Mouse (Mus musculus): ENCODE measurements around the gene Uhrf1bp1l.

DNA sequence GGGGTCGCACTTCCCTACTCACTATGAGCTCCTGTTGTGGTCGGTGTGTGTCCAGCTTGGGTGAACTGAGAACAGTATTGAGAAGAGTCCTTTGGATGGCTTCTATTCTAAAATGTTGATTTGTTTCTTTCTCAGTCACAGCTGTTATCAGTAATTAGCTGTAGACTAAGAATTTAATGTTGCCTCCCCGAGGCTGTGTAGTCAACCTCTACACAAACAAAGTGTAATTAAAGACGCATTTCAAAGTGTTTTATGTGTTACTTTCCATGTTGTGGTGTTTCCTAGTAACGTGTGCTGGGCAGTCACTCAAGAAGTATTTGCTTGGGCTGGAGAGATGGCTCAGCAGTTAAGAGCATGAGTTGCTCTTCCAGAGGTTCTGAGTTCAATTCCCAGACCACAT lies 16.0 kb downstream of the Uhrf1bp1l start:
- TF ChIP-seq MYOG (IDR thresholded peaks at IDR 0.05; ENCODE audit: control insufficient read depth in 1 of 3, insufficient read depth in 1 of 3, insufficient read length in 2 of 3, low read depth in 2 of 3) = no peak
- TF ChIP-seq POLR2A (IDR thresholded peaks at IDR 0.05; ENCODE audit: insufficient read length, low read depth) = no peak
- no peak for TF ChIP-seq MYOD1 (IDR thresholded peaks at IDR 0.05; ENCODE audit: control insufficient read depth in 1 of 3, insufficient read length in 2 of 3, low read depth in 2 of 3)
- TF ChIP-seq TCF3 (IDR thresholded peaks at IDR 0.05; ENCODE audit: insufficient read length, low read depth) = no peak
- TF ChIP-seq E2F4 (IDR thresholded peaks at IDR 0.05; ENCODE audit: insufficient read depth) = no peak
- no peak for TF ChIP-seq REST (IDR thresholded peaks at IDR 0.05; ENCODE audit: insufficient read depth, insufficient read length)
- TF ChIP-seq POLR2AphosphoS2 (IDR thresholded peaks at IDR 0.05; ENCODE audit: insufficient read length, low read depth) = no peak
- TF ChIP-seq MAX (IDR thresholded peaks at IDR 0.05; ENCODE audit: low read depth) = no peak
